Mouse (Mus musculus): ENCODE data around the gene Ncaph2. TPM values are rescaled to one million over a fixed set of nuclear protein-coding genes. Genes with fewer than 3 reads are reported as not detected.

Ncaph2 gene
- polyA plus RNA-seq, 1 experiment from 2014 or later = 154 TPM

- Histone ChIP-seq H3K4me1 (ENCODE audit: control insufficient read depth, insufficient read depth, low read length) (peaks cover 12% of the 10 kb centered on the region), H3K27ac (ENCODE audit: low read depth, low read length) (no peak within 1 kb of the TSS)
These were observed 40.3 kb upstream of the Ncaph2 start, which contains the start of gene Sbf1 for GRCm38 (mm10) chr15:89315190-89315731. Sbf1 (minus strand) TSS chr15:89315311.

GRCm38 (mm10) chr15:89316146-89316545, 39.4 kb upstream of the Ncaph2 start:
- H3K27ac ChIP-seq (ENCODE audit: low read depth, low read length) = no peak overlapping the region
- H3K36me3 ChIP-seq (ENCODE audit: control insufficient read depth, insufficient read depth, low read length) = no peaks in the 10 kb centered on the region
- no peak overlapping the region for H3K9ac ChIP-seq (ENCODE audit: low read length)
- no peak overlapping the region for H3K4me3 ChIP-seq (ENCODE audit: low read depth, low read length)
- ATAC-seq (ENCODE audit: insufficient read depth, low FRiP score, low TSS enrichment) = no peak
- H3K4me2 ChIP-seq (ENCODE audit: low read depth) = no peak overlapping the region
- H3K9me3 ChIP-seq (ENCODE audit: control insufficient read depth, low read length) = no peaks in the 10 kb centered on the region
- no peak for DNase-seq (ENCODE audit: low spot score)
- H3K27me3 ChIP-seq (ENCODE audit: control insufficient read depth, insufficient read depth, low read length) = no peaks in the 10 kb centered on the region
- WGBS = 66% methylated on average over 11 of the region's 11 CpGs
- peaks cover 12% of the 10 kb centered on the region for H3K4me1 ChIP-seq (ENCODE audit: control insufficient read depth, insufficient read depth, low read length)

More at GRCm38 (mm10) chr15:89315190-89315731, 40.3 kb upstream of the Ncaph2 start, which contains the start of gene Sbf1:
- Histone ChIP-seq H3K27me3 (ENCODE audit: control insufficient read depth, insufficient read depth, low read length) (no peaks in the 10 kb centered on the region), H3K9ac (ENCODE audit: low read length) (peak within 1 kb of the TSS; percentile 86), H3K9me3 (ENCODE audit: control insufficient read depth, low read length) (no peaks in the 10 kb centered on the region), H3K36me3 (ENCODE audit: control insufficient read depth, insufficient read depth, low read length) (no peaks in the 10 kb centered on the region), H3K4me3 (ENCODE audit: low read depth, low read length) (peak within 1 kb of the TSS; percentile 98), H3K4me2 (ENCODE audit: low read depth) (peak within 1 kb of the TSS; percentile 78)
- DNase-seq (ENCODE audit: low spot score) (peak; percentile 98), ATAC-seq (ENCODE audit: insufficient read depth, low FRiP score, low TSS enrichment) (peak; percentile 99)
- WGBS = under 1% methylated on average over 36 of the region's 37 CpGs

DNA sequence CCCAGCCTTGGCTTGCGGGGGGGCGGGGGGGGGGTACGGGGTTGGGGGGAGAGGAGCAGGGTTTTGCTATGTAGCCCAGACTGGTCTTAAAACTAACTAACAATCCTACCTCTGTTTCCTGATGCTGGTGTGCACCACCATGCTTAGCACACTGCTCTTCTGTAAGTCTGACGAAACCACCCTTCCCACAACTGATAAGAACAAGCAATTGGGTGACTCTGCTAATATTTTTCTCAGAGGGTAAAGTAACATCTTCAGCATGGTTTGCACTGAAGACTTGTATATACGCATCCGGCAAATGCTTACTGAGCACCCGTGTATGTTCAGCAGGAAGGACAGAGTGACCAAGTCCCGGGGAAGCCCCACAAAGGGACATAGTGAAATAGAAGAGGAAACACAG, 34.3 kb upstream of the Ncaph2 start:
- Histone ChIP-seq H3K4me2 (ENCODE audit: low read depth) (no peak overlapping the region), H3K4me1 (ENCODE audit: control insufficient read depth, insufficient read depth, low read length) (0 out of 2 replicates have a peak, but pooled peaks cover 4% of the 10 kb centered on the region), H3K9ac (ENCODE audit: low read length) (no peak overlapping the region), H3K27me3 (ENCODE audit: control insufficient read depth, insufficient read depth, low read length) (0 out of 2 replicates have a peak, but pooled peaks cover 2% of the 10 kb centered on the region), H3K9me3 (ENCODE audit: control insufficient read depth, low read length) (no peaks in the 10 kb centered on the region), H3K27ac (ENCODE audit: low read depth, low read length) (no peak overlapping the region), H3K4me3 (ENCODE audit: low read depth, low read length) (no peak overlapping the region), H3K36me3 (ENCODE audit: control insufficient read depth, insufficient read depth, low read length) (no peaks in the 10 kb centered on the region)
- DNase-seq (ENCODE audit: low spot score) (no peak), ATAC-seq (ENCODE audit: insufficient read depth, low FRiP score, low TSS enrichment) (no peak)
- WGBS = 87% methylated on average over 8 of the region's 8 CpGs

GRCm38 (mm10) chr15:89322670-89323522, 32.6 kb upstream of the Ncaph2 start, which contains the start of gene Adm2:
Adm2 (plus strand) TSS chr15:89322720.
- Histone ChIP-seq H3K4me2 (ENCODE audit: low read depth) (peak within 1 kb of the TSS; percentile 36; the same call in 1 of the 2 replicates), H3K27me3 (ENCODE audit: control insufficient read depth, insufficient read depth, low read length) (0 out of 2 replicates have a peak, but pooled peaks cover 2% of the 10 kb centered on the region), H3K4me3 (ENCODE audit: low read depth, low read length) (no peak within 1 kb of the TSS), H3K36me3 (ENCODE audit: control insufficient read depth, insufficient read depth, low read length) (no peaks in the 10 kb centered on the region), H3K9ac (ENCODE audit: low read length) (no peak within 1 kb of the TSS), H3K4me1 (ENCODE audit: control insufficient read depth, insufficient read depth, low read length) (0 out of 2 replicates have a peak, but pooled peaks cover 4% of the 10 kb centered on the region), H3K9me3 (ENCODE audit: control insufficient read depth, low read length) (no peaks in the 10 kb centered on the region), H3K27ac (ENCODE audit: low read depth, low read length) (no peak within 1 kb of the TSS)
- 9% methylated on average over 26 of the region's 26 CpGs for WGBS
- ATAC-seq (ENCODE audit: insufficient read depth, low FRiP score, low TSS enrichment) (no peak), DNase-seq (ENCODE audit: low spot score) (no peak)

DNA sequence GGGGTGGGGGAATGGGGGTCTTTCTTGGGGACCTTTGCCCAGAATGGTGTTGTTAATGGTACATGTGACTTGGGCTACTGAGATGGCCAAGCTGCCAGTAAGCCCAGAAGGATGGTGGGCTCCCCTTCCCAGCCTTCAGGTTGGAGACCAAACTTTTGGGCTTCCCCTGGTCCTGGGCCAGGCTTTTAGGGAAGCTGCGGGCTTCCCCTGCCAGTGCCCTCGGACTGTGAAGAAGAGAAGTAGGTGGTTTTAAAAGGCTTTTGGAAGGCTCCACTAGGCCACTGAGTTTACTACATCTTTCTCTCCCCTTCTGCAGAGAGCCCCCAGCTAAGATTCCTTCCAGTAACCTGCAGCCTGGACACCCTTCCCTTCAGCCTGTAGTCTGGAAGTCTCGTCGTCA, 31.9 kb upstream of the Ncaph2 start:
- Histone ChIP-seq H3K4me2 (ENCODE audit: low read depth) (no peak overlapping the region), H3K27me3 (ENCODE audit: control insufficient read depth, insufficient read depth, low read length) (0 out of 2 replicates have a peak, but pooled peaks cover 2% of the 10 kb centered on the region), H3K9ac (ENCODE audit: low read length) (no peak overlapping the region), H3K27ac (ENCODE audit: low read depth, low read length) (no peak overlapping the region), H3K4me3 (ENCODE audit: low read depth, low read length) (no peak overlapping the region), H3K4me1 (ENCODE audit: control insufficient read depth, insufficient read depth, low read length) (0 out of 2 replicates have a peak, but pooled peaks cover 4% of the 10 kb centered on the region), H3K36me3 (ENCODE audit: control insufficient read depth, insufficient read depth, low read length) (no peaks in the 10 kb centered on the region), H3K9me3 (ENCODE audit: control insufficient read depth, low read length) (no peaks in the 10 kb centered on the region)
- DNase-seq (ENCODE audit: low spot score) (no peak), ATAC-seq (ENCODE audit: insufficient read depth, low FRiP score, low TSS enrichment) (no peak)
- WGBS = 91% methylated on average over 4 of the region's 4 CpGs

GRCm38 (mm10) chr15:89326441-89326840, 29.1 kb upstream of the Ncaph2 start:
- 70% methylated on average over 5 of the region's 5 CpGs for WGBS
- H3K4me2 ChIP-seq (ENCODE audit: low read depth) = no peak overlapping the region
- DNase-seq (ENCODE audit: low spot score) = no peak
- H3K4me3 ChIP-seq (ENCODE audit: low read depth, low read length) = no peak overlapping the region
- H3K27me3 ChIP-seq (ENCODE audit: control insufficient read depth, insufficient read depth, low read length) = 0 out of 2 replicates have a peak, but pooled peaks cover 2% of the 10 kb centered on the region
- no peaks in the 10 kb centered on the region for H3K9me3 ChIP-seq (ENCODE audit: control insufficient read depth, low read length)
- no peak overlapping the region for H3K9ac ChIP-seq (ENCODE audit: low read length)
- 0 out of 2 replicates have a peak, but pooled peaks cover 4% of the 10 kb centered on the region for H3K4me1 ChIP-seq (ENCODE audit: control insufficient read depth, insufficient read depth, low read length)
- no peak for ATAC-seq (ENCODE audit: insufficient read depth, low FRiP score, low TSS enrichment)
- H3K36me3 ChIP-seq (ENCODE audit: control insufficient read depth, insufficient read depth, low read length) = no peaks in the 10 kb centered on the region
- no peak overlapping the region for H3K27ac ChIP-seq (ENCODE audit: low read depth, low read length)

DNA sequence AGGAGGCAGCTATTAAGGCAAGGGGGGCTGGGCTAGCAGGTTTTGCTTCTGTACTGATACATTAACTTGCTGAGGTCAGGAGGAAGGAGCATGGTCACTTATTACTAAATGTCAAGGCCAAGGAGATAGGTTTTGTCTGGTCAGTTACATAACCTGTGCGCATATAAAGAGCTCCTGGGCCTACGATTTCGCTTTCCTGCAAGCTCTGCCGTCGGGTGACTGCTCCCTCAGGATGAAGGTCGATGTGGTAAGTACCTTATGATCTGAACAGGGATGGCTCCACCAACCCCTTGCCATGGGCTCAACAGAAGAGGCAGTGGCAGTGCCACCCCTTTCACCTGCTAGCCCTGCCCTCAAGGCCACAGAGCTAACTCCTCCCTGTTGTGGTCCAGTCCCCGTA, 21.2 kb upstream of the Ncaph2 start, which contains the start of gene Miox:
TSS of gene Miox (plus strand) at position 128 of the 400 bp plus-strand sequence.
- no peak within 1 kb of the TSS for H3K4me2 ChIP-seq (ENCODE audit: low read depth)
- H3K4me1 ChIP-seq (ENCODE audit: control insufficient read depth, insufficient read depth, low read length) = no peaks in the 10 kb centered on the region
- no peaks in the 10 kb centered on the region for H3K9me3 ChIP-seq (ENCODE audit: control insufficient read depth, low read length)
- no peaks in the 10 kb centered on the region for H3K36me3 ChIP-seq (ENCODE audit: control insufficient read depth, insufficient read depth, low read length)
- no peaks in the 10 kb centered on the region for H3K27me3 ChIP-seq (ENCODE audit: control insufficient read depth, insufficient read depth, low read length)
- ATAC-seq (ENCODE audit: insufficient read depth, low FRiP score, low TSS enrichment) (no peak), DNase-seq (ENCODE audit: low spot score) (no peak)
- 92% methylated on average over 7 of the region's 7 CpGs for WGBS
- H3K9ac ChIP-seq (ENCODE audit: low read length) = no peak within 1 kb of the TSS
- no peak within 1 kb of the TSS for H3K27ac ChIP-seq (ENCODE audit: low read depth, low read length)
- H3K4me3 ChIP-seq (ENCODE audit: low read depth, low read length) = no peak within 1 kb of the TSS

DNA sequence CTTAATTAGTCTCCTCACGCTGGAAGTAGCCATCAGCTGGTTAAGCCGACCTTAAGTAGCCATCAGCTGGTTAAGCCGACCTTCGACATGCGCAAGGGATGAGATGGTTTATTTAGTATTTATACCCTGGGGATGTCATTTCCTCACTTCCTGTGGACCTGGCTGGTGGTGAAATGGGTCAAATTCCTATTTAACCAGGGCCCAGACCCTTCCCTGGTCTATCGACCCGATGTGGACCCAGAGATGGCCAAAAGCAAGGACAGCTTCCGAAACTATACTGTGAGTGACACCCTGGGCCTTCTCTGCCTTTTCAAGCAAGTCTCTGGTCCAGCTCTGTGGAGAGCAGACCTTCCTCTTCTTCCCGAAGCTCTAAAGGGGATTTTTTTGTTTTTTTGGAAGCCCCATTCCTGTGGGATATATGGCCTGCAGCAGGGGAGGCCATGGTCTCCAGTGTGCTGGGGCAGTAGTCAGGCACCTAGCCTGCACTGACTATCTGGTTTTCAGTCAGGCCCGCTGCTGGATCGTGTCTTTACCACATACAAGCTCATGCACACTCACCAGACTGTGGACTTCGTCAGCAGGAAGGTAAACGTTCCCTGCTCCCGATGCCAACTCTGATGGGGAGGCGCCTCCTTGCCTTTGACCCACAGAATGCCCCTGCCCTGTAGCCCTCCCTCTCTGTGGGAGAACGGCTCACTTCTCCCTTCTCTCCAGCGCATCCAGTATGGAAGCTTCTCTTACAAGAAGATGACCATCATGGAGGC, 20.6 kb upstream of the Ncaph2 start:
- Histone ChIP-seq H3K36me3 (ENCODE audit: control insufficient read depth, insufficient read depth, low read length) (no peaks in the 10 kb centered on the region), H3K4me1 (ENCODE audit: control insufficient read depth, insufficient read depth, low read length) (no peaks in the 10 kb centered on the region), H3K27me3 (ENCODE audit: control insufficient read depth, insufficient read depth, low read length) (no peaks in the 10 kb centered on the region), H3K9me3 (ENCODE audit: control insufficient read depth, low read length) (no peaks in the 10 kb centered on the region), H3K4me3 (ENCODE audit: low read depth, low read length) (no peak overlapping the region), H3K4me2 (ENCODE audit: low read depth) (no peak overlapping the region), H3K27ac (ENCODE audit: low read depth, low read length) (no peak overlapping the region), H3K9ac (ENCODE audit: low read length) (no peak overlapping the region)
- DNase-seq (ENCODE audit: low spot score) = no peak
- ATAC-seq (ENCODE audit: insufficient read depth, low FRiP score, low TSS enrichment) = no peak
- WGBS = 87% methylated on average over 17 of the region's 17 CpGs
